Mouse (Mus musculus) small intestine, adult 2 months (tissue): ENCODE results near the gene Clps.

Source experiments
- CTCF ChIP-seq: fragments of 200-500 bp; IDR thresholded peaks from 2 replicates; pipeline ENCODE4 v1.5.1; 2012; ENCODE audit warnings: low read depth, mild to moderate bottlenecking, control low read depth, inconsistent platforms, low read length, moderate library complexity, mixed read lengths; ENCODE audit not compliant: insufficient replicate concordance, insufficient read length; ENCODE audit errors: extremely low read depth
- POLR2A ChIP-seq: fragments of 200-500 bp; IDR thresholded peaks from 2 replicates; pipeline ENCODE4 v1.6.1; 2012; ENCODE audit warnings: low read depth, mild to moderate bottlenecking, control low read depth, inconsistent platforms, low read length, moderate library complexity

DNA sequence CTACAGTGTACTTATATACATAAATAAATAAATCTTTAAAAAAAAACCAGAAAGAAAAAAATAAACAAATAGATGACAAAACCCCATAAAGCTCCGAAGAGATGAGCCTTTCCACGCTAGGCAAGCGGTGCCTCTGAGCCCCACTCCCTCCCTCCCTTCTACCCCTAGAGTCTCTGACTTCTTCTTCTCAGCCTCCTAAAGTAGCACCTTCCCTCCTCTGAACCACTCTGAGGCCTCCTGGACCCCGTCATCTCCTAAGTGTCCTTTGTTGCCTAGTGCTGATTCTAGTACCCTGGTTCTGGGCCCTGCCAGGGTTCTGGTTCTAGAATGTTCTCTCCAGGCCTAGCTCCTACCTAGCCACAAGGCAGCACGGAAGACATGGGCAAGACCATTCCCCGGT is 30.1 kb downstream of the Clps start, which contains the start of gene Armc12:
- no peak for TF ChIP-seq CTCF
- TF ChIP-seq POLR2A: no peak
